Mouse (Mus musculus) heart, adult 2 months (tissue): ENCODE results near the gene Plxnb3. TPM values are rescaled to one million over a fixed set of nuclear protein-coding genes. Genes with fewer than 3 reads are reported as not detected.

ENCODE experiments used
- DNase-seq, 2 experiments: peaks; one replicate each; pipeline ENCODE4 v3.0.0; 2021
- H3K27ac ChIP-seq: fragments of 200-600 bp; 2 replicates; pipeline ENCODE4 v1.8.1; 2022
- H3K27me3 ChIP-seq: fragments of 200-500 bp; 2 replicates; pipeline ENCODE4 v1.6.1; 2012; ENCODE audit warnings: mild to moderate bottlenecking, low read length, inconsistent platforms, mixed read lengths; ENCODE audit not compliant: control insufficient read depth, insufficient read depth
- H3K36me3 ChIP-seq: fragments of 200-500 bp; 2 replicates; pipeline ENCODE4 v1.6.1; 2012; ENCODE audit warnings: low read length, inconsistent platforms; ENCODE audit not compliant: control insufficient read depth, insufficient read depth
- H3K4me1 ChIP-seq: fragments of 200-500 bp; 2 replicates; pipeline ENCODE4 v1.6.1; 2011; ENCODE audit warnings: low read length; ENCODE audit not compliant: control insufficient read depth, insufficient read depth
- H3K4me3 ChIP-seq: fragments of 200-600 bp; 2 replicates; pipeline ENCODE4 v1.8.1; 2022
- H3K79me2 ChIP-seq: fragments of 200-500 bp; replicated peaks from 2 replicates; pipeline ENCODE4 v1.6.1; 2012; ENCODE audit warnings: mild to moderate bottlenecking, inconsistent platforms, low read length, moderate library complexity, mixed read lengths; ENCODE audit not compliant: control insufficient read depth, insufficient read depth
- H3K9ac ChIP-seq: fragments of 200-500 bp; 2 replicates; pipeline ENCODE4 v1.6.1; 2012; ENCODE audit warnings: low read depth, mild to moderate bottlenecking, control low read depth, inconsistent platforms, low read length, mixed read lengths
- CTCF ChIP-seq: fragments of 200-600 bp; IDR thresholded peaks from 2 replicates; pipeline ENCODE4 v1.8.1; 2022; ENCODE audit warnings: antibody characterized with exemption, mild to moderate bottlenecking, moderate library complexity
- EP300 ChIP-seq: fragments of 200-500 bp; IDR thresholded peaks from 2 replicates; pipeline ENCODE4 v1.6.1; 2011; ENCODE audit warnings: low read depth, low read length, control low read depth; ENCODE audit not compliant: insufficient read depth
- POLR2A ChIP-seq: fragments of 200-500 bp; IDR thresholded peaks from 2 replicates; pipeline ENCODE4 v1.6.1; 2011; ENCODE audit warnings: mild to moderate bottlenecking, low read depth, low read length, control low read depth; ENCODE audit not compliant: insufficient read depth
- WGBS: fragments of 180-500 bp; shearing (Covaris S2); methylation state at CpG from one replicate; pipeline ENCODE4 v1.1.7; 2018; 5-methylcytosine and 5-hydroxymethylcytosine counted together
- intact Hi-C: fragments of 180-260 bp; cut with DNase I; formaldehyde crosslinking; loops from one replicate; pipeline ENCODE4 v1.15.1; 2025
- polyA plus RNA-seq: library from polyadenylated mRNA; depleted of rRNA; stranded (reverse); fragments of >200 nt; gene quantifications from 2 replicates; pipeline ENCODE4 v1.2.3, GENCODE M21; 2012; rRNA removed
- total RNA-seq, 2 experiments: library from RNA; stranded (reverse); gene quantifications; 2 replicates each; pipeline ENCODE4 v1.2.3; 2021

Plxnb3 gene
- total and polyA plus RNA-seq, 3 experiments, result 1.0 to 4.5 (median 2.0) TPM

- H3K4me3 ChIP-seq, result no peak overlapping the region
- intact Hi-C loops, result no loop called here
- H3K27me3 ChIP-seq, result no peaks in the 10 kb centered on the region
- TF ChIP-seq CTCF (no peak), POLR2A (no peak), EP300 (no peak)
- WGBS, result 18% methylated on average over 14 of the region's 14 CpGs
- no peak overlapping the region for H3K27ac ChIP-seq
- H3K4me1 ChIP-seq, result no peaks in the 10 kb centered on the region
- no peaks in the 10 kb centered on the region for H3K36me3 ChIP-seq
- no peak for DNase-seq
- H3K79me2 ChIP-seq, result no peaks in the 10 kb centered on the region
- no peak overlapping the region for H3K9ac ChIP-seq
Observed at GRCm38 (mm10) chrX:73815072-73815471, 58.2 kb downstream of the Plxnb3 start.

GRCm38 (mm10) chrX:73816596-73817314 lies 59.9 kb downstream of the Plxnb3 start:
- Histone ChIP-seq H3K4me3 (no peak overlapping the region), H3K36me3 (no peaks in the 10 kb centered on the region), H3K4me1 (no peaks in the 10 kb centered on the region), H3K27ac (no peak overlapping the region), H3K79me2 (no peaks in the 10 kb centered on the region), H3K9ac (no peak overlapping the region), H3K27me3 (no peaks in the 10 kb centered on the region)
- DNase-seq, result no peak
- WGBS, result 46% methylated on average over 3 of the region's 3 CpGs
- TF ChIP-seq POLR2A, result no peak
- intact Hi-C loops, result no loop called here

Other genes with a start within 250 kb of the Plxnb3 start
- not detected for gene Dusp9, start 117.7 kb upstream of the Plxnb3 start, total RNA-seq
- gene Dusp9, start 117.7 kb upstream of the Plxnb3 start, polyA plus RNA-seq, result 0.04 TPM in 1 of 2 replicates, not detected in the other
- gene Pnck, start 97.0 kb upstream of the Plxnb3 start, total RNA-seq, result 1 to 10 TPM; 6.5 to 8.0 TPM
- 15.8 and 20.4 TPM in 2 replicates for gene Pnck, start 97.0 kb upstream of the Plxnb3 start, polyA plus RNA-seq
- 100 to 1,000 TPM; 155 to 179 TPM for gene Slc6a8, start 83.9 kb upstream of the Plxnb3 start, total RNA-seq
- gene Slc6a8, start 83.9 kb upstream of the Plxnb3 start, polyA plus RNA-seq, result 155 and 205 TPM in 2 replicates
- 10 to 100 TPM; 71.8 to 79.5 TPM for gene Bcap31, start 40.9 kb upstream of the Plxnb3 start, total RNA-seq
- 43.1 and 70.9 TPM in 2 replicates for gene Bcap31, start 40.9 kb upstream of the Plxnb3 start, polyA plus RNA-seq
- 10 to 100 TPM; 25.4 to 29.7 TPM for gene Abcd1, start 40.5 kb upstream of the Plxnb3 start, total RNA-seq
- 32.9 and 35.3 TPM in 2 replicates for gene Abcd1, start 40.5 kb upstream of the Plxnb3 start, polyA plus RNA-seq
- 10 to 100 TPM; 26.1 to 29.9 TPM for gene Srpk3, start 17.3 kb downstream of the Plxnb3 start, total RNA-seq
- gene Srpk3, start 17.3 kb downstream of the Plxnb3 start, polyA plus RNA-seq, result 64.2 and 76.7 TPM in 2 replicates
- gene Idh3g, start 29.8 kb downstream of the Plxnb3 start, total RNA-seq, result 100 to 1,000 TPM; 573 to 710 TPM
- gene Idh3g, start 29.8 kb downstream of the Plxnb3 start, polyA plus RNA-seq, result 1,208 and 1,962 TPM in 2 replicates
- 10 to 100 TPM; 78.1 to 81.8 TPM for gene Ssr4, start 29.9 kb downstream of the Plxnb3 start, total RNA-seq
- gene Ssr4, start 29.9 kb downstream of the Plxnb3 start, polyA plus RNA-seq, result 116 and 124 TPM in 2 replicates
- 1 to 10 TPM; 1.5 to 1.7 TPM for gene Pdzd4, start 67.9 kb downstream of the Plxnb3 start, total RNA-seq
- gene Pdzd4, start 67.9 kb downstream of the Plxnb3 start, polyA plus RNA-seq, result 0.91 and 1.1 TPM in 2 replicates
- gene Avpr2, start 135.0 kb downstream of the Plxnb3 start, total RNA-seq, result not detected
- not detected in 2 replicates for gene Avpr2, start 135.0 kb downstream of the Plxnb3 start, polyA plus RNA-seq
- gene L1cam, start 139.0 kb downstream of the Plxnb3 start, total RNA-seq, result 1 to 10 TPM; 2.1 to 3.7 TPM
- 2.9 and 3.3 TPM in 2 replicates for gene L1cam, start 139.0 kb downstream of the Plxnb3 start, polyA plus RNA-seq
- 1 to 10 TPM; 1.5 to 1.8 TPM for gene Arhgap4, start 164.8 kb downstream of the Plxnb3 start, total RNA-seq
- gene Arhgap4, start 164.8 kb downstream of the Plxnb3 start, polyA plus RNA-seq, result 5.7 and 7.7 TPM in 2 replicates
- 10 to 100 TPM; 50.2 to 63.7 TPM for gene Naa10, start 164.9 kb downstream of the Plxnb3 start, total RNA-seq
- gene Naa10, start 164.9 kb downstream of the Plxnb3 start, polyA plus RNA-seq, result 57.2 and 64.5 TPM in 2 replicates
- 1 to 10 TPM; 3.7 to 7.1 TPM for gene Renbp, start 173.8 kb downstream of the Plxnb3 start, total RNA-seq
- 5.1 and 7.3 TPM in 2 replicates for gene Renbp, start 173.8 kb downstream of the Plxnb3 start, polyA plus RNA-seq
- gene Hcfc1, start 209.3 kb downstream of the Plxnb3 start, total RNA-seq, result 10 to 100 TPM; 37.0 to 37.9 TPM
- gene Hcfc1, start 209.3 kb downstream of the Plxnb3 start, polyA plus RNA-seq, result 26.3 and 27.6 TPM in 2 replicates